Mouse (Mus musculus): Measurements from ENCODE around the gene Mfsd11.
A peak's percentile ranks its signal among the peaks of the same experiment; 100 is the strongest.

The Mfsd11 gene

DNA sequence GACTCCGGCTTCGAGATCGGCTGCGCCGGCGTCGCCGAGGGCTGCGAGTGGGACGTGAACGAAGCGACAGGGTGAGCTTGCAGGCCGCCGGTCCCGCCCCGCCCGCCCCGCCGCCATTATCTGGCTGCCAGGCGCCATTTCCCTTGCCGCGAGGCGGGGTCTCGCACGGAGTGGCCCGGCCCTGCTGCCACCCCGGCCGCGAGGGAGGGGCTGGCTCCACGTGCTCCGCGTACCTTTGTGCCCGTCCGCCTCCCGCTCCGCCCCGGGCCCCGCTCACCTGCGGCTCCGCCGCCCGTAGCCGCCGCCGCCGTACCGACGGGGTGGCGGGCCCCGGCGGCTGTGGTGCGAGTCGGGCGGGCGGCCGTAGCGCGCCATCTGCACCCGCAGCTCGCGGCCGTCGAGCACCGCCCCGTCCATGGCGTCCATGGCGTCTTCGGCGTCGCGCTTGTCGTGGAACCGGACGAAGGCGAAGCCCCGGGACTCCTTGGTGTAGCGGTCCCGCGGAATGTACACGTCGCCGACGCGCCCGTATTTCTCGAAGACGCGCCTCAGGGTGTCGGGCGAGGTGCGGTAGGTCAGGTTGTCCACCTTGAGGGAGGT, at the start of gene Mfsd11:
Gene Mfsd11, plus strand, starts transcription at position 150 of the 600 bp plus-strand sequence.
- no peak for DNase-seq (ENCODE audit: low read depth)

GRCm38 (mm10) chr11:116802709-116803108, 49.5 kb upstream of the Mfsd11 start:
- DNase-seq (ENCODE audit: low read depth), result no peak

- DNase-seq (ENCODE audit: low read depth), result no peak
These were observed 45.8 kb upstream of the Mfsd11 start for GRCm38 (mm10) chr11:116806136-116807071.

DNA sequence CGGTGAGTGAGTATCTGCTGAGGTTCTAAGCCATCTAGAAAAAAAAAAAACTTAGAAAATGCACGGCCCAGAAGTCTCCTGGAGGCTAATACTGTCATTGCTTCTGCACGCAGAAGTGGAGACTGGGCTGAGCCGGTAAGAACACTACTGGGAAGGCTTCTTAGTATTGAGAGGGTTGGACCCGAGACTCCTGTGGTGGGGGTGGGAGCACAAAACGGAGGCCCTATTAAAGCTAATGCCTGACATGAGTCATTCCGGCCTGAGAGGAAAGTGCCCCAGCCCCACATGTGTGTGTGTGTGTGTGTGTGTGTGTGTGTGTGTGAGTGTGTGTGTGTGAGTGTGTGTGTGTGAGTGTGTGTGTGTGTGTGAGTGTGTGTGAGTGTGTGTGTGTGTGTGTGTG, 45.1 kb upstream of the Mfsd11 start:
- no peak for DNase-seq (ENCODE audit: low read depth)

- DNase-seq (ENCODE audit: low read depth), result no peak
These were observed 44.7 kb upstream of the Mfsd11 start for GRCm38 (mm10) chr11:116807526-116807925.

DNA sequence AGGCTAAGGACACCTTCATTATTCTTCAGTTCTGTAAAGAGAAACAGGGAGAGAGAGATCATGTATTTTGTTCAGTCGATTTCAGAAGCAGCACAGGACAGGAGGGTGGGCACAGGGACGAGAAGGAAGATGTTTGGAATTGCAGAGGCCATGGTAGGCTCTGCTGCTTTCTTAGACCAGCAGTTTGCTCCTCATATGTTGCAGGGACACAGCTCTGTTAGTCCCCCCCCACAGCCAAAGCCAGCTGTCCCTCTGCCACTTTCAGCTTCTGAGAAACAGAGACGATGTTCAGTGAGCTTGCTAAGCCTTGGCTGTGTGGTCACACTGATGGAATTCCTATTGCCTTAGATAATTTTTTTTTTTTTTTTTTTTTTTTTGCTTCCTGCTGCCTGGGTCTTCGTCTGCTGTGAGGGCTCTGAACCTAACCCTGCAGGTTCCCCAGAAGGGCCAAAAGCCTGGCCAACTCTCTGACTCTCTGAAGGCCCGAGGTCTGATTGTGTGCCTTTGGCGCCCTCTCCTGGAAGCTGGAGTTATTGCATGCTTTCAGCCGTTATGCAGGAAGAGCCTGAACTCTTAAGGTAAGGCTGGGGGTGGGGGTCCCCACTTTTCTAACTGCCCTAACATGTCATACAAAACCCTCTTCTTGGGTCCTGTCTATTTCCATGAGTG, 44.2 kb upstream of the Mfsd11 start:
- peak; percentile 60 for DNase-seq (ENCODE audit: low read depth)

DNA sequence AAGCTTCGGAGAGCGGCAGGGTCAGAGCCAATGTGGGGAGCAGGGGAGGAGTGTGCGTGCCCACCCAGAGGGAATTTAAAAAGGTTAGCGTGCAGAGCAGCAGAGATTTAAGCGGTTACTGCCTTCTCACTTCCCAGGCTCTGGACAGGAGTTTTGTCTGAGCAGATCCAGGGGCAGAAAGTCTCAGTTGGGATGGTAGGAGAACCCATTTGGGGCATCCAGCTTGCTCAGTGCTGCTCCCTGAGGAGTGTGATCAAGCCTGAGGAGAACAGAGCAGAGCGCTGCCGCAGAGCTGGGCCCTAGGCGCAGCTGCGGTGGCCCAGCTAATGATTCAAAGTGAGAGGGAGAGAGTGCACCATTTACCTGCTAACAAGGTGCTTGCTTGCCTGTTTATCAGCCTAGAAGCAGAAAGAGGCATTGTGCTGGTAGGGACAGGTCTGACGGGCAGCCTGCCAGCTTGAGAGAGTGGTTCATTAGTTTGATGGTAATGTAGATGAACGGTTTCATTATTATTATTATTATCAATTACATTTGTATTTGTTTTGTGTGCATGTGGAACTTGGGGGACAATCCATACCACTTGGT, 43.3 kb upstream of the Mfsd11 start:
- no peak for DNase-seq (ENCODE audit: low read depth)

DNA sequence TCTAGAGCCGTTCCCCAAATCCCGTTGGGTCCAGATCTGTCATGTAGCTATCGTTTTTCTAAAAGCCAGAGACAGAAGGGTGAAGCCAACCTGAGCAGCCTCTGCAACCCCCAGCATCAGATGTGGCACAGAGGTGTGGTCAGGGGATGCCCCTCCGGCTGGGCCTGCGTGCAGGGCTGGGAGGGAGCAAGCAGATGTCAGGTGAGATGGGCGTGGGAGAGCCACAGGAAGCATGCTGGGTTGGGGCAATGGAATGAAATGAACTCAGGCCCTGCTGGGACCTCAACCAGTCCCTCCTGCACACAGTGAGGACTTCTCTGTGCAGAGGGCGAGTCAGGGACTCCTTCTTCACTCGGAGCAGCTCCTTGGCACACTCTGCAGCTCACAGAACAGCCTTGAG, 42.7 kb upstream of the Mfsd11 start:
- DNase-seq (ENCODE audit: low read depth), result no peak

- no peak for DNase-seq (ENCODE audit: low read depth)
These were observed 41.7 kb upstream of the Mfsd11 start for GRCm38 (mm10) chr11:116810528-116810927.

DNA sequence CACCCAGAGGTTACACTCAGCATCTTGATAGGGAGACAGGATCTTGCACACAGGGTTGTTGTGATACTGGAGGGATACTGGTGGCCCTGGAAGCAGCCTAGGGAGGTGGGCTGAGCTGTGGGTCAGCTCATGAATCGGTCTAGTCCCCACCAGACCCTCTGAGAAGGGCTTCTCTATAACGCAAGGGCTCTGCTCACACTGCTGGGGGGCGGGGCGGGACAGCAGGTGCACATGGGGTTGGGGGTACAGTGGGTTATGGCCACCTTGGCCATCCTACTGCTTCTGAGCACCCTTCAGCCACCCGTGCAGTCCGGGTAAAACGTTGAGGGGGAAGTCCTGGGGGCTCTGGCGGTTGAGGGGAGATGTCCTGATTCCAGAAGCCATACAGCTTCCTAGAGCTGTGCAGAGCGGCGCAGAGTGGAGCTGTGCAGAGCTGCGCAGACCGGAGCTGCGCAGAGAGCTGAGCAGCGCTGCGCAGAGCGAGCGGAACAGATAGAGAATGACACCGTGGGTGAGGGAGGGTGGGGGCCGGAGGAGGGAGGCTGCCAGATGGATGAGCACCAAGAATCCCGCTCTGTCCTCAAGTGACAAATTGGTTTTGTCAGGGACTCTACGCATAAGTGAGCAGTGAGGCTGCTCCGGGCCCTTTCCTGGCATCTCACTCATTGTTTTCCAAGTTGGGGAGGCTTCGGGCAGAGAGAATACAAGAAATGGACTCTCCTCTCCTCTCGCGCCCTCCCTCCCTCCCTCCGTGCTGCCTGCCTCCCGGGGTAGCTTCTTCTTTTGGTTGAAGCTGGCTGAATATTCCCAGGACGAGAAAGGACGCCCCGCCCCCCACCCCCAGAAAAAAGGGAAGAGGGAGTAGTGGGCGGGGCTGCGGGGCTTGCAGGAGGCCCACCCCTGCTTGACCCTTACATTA, 41.0 kb upstream of the Mfsd11 start:
- no peak for DNase-seq (ENCODE audit: low read depth)

- no peak for DNase-seq (ENCODE audit: low read depth)
These were observed 39.3 kb upstream of the Mfsd11 start for GRCm38 (mm10) chr11:116812793-116813529.

DNA sequence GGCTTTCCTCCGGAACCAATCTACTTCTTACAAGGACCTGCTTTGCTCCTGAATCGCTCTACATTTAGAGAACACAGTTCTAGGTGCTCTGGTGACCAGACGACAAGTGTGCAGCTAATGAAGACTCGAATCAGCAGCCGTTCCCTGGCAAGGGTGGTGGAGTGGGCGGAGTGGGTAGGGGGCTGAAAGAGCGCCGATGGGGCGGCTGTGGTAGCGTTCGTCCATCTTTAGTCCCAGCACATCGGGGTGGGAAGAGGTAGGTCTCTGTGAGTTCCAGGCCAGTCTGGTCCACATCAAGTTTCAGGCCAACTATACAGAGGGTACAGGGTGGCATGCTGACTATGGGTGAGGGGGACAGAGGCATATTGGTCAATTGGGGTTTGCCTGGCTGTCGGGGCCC, 38.6 kb upstream of the Mfsd11 start:
- DNase-seq (ENCODE audit: low read depth), result no peak

DNA sequence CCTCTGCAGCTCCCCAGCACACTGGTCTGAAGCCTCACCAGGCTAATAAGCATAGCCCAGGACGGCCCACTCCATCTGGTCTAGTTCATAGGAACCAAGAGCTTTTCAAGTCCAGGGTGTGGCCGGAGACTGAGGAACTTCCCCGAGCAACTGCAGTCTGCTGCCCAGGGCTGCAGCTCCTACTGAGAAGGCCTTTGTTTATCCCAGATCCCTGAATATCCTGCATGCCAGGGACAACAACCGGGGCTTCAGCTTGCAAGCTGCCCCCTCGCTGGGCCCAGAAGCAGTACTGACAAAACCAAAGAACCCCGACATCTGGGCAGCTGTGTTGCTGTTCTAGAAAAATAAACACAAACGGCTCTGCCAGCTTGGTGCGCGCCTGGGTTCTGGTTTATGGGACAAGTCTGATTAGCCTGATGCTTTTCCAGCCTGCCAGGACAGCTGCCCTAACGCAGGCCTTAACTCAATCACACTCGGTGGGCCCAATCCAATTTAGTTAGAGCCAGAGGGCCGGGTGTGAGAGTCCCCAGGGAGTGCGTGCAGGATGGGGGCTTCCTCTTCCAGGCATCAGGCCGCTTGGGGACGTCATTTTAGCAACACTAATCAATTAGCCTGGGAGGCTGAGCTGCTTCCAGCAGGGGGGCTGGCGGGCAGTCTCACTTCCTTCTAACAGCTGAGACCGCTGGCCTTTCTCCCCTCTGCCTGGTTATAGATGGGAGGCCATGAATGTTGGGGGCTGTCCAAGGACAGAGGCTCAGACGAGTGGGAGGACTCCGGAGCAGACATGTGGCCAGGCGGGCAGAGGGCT, 38.0 kb upstream of the Mfsd11 start:
- no peak for DNase-seq (ENCODE audit: low read depth)

DNA sequence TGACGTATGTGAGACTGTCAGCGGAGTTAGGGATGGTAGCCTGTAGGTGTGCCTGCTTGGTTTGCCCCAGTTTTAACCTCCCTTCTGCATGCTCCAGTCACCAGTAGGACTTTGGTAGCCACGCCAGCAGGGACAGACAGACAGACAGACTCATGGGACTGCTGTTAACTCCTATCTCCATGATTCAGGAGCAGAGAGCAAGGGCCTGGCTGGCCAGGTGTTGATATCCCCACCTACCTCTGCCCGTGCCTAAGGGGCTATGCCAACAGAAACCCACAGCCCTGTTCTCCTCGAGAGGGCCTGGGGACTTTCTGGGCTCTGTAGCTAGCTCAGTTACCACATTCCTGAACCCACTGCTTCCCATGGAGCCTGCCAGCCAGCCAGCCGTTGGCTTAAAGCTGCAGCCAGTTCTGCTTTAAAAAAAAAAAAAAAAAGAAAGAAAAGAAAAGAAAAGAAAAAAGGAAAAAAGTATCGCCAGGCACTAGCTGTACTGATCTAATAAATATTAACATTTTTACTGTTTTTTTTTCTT, 37.3 kb upstream of the Mfsd11 start:
- DNase-seq (ENCODE audit: low read depth), result no peak

GRCm38 (mm10) chr11:116816769-116817168, 35.5 kb upstream of the Mfsd11 start:
- no peak for DNase-seq (ENCODE audit: low read depth)

DNA sequence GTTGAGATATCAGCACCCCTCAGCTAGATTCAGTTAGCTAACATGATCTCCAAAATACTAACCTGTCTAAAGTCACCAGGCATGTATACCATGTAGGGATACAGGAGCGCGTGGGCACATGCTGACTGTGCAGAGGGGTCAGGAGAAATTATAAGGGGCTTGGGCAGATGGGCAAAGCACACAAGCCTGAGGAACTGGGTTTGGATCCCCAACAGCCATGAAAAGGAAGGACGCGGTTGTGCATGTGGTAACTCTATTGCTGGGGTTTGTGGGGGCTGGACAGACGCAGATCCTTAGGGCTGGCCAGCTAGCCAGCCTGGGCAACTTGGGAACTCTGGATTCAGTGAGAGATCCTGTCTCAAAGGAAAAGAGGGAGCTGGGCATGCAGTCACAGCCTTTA, 34.7 kb upstream of the Mfsd11 start:
- no peak for DNase-seq (ENCODE audit: low read depth)

- DNase-seq (ENCODE audit: low read depth), result no peak
These were observed 33.5 kb upstream of the Mfsd11 start for GRCm38 (mm10) chr11:116818722-116819121.

- DNase-seq (ENCODE audit: low read depth), result no peak
These were observed 32.2 kb upstream of the Mfsd11 start for GRCm38 (mm10) chr11:116819932-116820593.
